Mouse (Mus musculus): ENCODE results near the gene Kif26b.

The Kif26b gene

DNA sequence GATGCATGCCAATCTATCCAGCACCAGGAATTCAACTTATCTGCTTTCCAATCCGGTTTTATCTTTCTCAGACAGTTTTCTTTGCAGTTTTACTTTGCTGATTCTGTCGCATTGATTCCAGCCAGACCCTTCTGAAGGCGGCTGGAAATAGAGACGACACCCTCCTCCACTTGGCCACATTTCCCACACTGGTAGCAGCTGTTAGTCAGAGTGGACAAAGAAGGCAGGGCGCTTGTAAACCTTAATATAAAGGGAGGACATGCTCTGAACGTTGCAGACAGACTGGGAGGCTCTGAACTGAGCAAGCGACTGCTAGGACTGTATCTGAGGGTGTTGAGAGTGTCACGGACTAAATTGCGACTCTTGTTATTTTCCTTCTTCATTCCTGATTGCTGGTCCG, 11.3 kb downstream of the Kif26b start:
- no peak for DNase-seq (ENCODE audit: low spot score)

DNA sequence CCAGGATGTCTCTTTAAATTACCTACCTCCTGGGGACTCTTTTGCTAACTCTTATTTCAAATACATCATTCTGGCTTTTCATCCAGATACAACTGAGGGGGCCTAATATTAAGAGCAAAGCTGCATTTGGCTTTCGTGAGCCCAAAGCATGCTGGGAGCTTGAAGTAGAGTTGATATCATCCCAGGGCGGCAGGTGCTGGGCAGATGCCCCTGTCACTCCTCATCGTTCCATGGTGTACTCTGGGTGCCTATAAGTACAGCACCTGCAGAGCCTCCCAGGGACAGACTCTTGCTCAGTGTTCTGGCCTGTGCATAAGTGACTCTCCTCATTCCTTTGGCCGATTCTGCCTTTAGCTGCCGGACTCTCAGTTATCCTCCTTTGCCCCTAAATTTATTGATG, 13.5 kb downstream of the Kif26b start:
- DNase-seq (ENCODE audit: low spot score): no peak

DNA sequence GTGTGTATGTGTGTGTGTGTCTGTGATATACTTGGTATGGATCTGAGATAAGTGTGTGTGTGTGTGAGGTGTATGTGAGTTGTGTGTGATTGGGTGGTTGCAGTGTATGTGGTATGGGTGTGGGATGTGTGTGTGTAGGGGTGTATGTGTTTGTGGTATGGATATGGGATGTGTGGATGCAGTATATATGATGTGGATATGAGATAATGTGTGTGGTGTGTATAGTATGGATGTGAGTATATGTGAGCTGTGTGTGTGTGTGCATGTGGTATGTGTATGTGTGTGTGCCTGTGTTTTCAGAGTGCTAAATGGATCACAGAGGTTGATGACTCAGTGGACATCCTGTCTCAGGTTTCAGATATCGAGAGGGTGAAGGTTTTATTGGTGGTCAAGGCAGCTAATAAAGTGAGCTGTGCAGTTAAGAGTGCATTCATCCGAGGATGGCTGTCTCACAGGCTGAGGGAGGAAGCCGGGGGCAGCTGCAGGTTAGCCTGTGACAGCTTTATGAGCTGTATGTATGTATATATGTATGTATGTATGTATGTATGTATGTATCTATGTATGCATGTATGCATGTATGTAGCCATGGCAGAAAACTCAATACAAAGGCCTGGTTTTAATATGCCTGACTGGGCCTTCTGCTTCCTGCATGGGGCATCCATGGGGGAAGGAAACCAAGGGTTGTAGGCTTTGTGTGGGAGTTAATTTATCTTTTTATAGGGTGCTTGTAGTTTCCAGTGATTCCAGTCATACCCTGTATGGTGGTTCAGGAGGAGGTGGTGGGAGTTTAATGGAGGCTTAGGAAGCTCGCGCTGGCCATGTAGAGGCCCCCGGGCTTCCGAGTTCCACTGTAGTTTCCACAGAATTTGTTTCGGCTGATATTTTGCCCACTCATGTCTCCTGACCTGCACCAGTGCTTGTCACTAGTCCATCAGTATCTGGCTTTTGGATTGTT, 14.3 kb downstream of the Kif26b start:
- DNase-seq (ENCODE audit: low spot score): no peak

DNA sequence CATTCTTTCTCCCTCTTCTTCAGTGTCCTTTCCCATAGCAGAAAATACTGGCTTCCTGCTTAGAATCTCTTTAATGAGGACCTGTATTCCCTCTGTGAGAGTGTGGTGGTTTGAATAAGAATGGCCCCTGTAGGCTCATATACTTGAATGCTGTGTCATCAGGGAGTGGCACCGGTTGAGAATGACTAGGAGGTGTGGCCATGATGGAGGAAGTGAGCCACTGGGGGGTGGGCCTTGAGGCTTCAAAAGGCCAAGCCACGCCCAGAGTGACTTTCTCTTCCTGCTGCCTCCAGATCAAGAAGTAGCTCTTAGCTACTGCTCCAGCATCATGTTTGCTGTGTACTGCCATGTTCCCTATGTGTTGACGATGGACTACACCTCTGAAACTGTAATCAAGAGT, 15.7 kb downstream of the Kif26b start:
- DNase-seq (ENCODE audit: low spot score): no peak

DNA sequence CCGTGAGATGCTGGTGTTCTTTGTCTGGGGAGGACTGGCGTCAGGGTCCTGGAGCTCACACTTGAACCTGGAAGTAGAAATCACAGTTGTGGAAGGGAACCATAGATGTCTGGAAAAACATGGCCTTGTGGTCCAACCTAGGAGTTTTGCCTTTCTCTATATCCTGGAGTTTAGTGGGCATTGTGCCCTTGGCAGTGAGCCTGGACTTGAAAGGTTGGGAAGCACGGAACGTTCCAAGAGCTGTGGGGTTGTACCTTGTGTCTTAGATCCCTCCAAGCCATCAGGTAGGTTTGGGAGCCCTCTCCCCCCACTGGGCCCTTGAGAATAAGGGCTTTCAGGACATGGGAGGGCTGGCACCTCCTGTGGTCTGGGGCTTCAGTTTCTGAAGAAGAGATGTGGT, 20.7 kb downstream of the Kif26b start:
- DNase-seq (ENCODE audit: low spot score): no peak

DNA sequence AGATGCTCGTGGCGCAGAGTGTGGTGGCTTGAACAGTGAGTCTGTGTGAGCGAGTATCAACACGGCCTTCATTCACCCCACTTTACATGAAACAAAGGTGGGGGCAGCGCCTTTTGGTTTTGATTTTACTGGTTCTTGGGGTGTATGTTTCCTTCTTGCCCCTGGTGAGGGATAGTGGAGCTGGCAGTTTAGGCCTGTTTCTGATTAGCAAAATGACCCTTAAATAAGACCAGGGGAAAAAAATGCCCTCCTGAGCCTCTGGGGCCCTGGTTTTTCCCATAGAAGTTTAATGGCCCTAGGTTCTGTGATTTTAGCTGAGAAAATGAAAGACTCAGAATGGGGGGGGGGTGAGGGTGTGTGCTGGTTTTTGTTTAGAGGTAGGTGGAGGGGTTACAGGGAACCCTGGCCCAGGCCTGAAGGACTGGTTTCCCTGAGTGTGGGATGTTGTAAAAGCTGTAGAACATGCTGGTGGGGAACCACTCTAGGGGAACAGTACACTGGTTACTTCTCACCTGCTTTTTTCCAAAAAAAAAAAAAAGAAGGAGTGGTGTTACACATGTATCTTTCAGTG, 21.6 kb downstream of the Kif26b start:
- DNase-seq (ENCODE audit: low spot score): no peak

DNA sequence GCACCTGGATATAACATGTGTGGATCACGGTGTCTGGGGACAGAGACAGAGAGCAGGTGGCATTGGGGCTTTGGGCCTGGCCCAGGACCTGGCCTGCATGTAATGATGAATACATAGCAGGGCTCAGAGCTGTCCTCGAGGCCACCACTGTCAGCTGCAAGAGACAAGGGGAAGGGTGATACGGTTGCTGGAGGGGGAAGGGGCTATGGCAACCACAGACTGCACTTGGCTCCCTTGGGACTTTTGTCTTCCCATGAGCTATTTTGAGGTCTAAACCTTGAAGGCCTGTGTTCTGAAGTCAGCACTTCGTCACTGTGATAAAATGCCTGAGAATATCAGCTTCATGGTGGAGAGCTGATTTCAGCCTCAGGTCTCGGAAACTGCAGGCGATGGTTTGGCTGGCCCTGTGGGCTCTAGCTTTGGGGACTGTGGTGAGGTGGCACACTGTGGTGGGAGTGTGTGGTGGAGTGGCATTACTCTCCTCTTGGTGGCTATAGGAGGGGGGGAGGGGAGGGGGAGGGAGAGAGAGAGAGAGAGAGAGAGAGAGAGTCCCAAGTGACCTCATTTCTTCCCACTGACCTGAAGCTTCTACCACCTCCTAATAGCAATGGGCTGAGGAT, 23.5 kb downstream of the Kif26b start:
- no peak for DNase-seq (ENCODE audit: low spot score)

DNA sequence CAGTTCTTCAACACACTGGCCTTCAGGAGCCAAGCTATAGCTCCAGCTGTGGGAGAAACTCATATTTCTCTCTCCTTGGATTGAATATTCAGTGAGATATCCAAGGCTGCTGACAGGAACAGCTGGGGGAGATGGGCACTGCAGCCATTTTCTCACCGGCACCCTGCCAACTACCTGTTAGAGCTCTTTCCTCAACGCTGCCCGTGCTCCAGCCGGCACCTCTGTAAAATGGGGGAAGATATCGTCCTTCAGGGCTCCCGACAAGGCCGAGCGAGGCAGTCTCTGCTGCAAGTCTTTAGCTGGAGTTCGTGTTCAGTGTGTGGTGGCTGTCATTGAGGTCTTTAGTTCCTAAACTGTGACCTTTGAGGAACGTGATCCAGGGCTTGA, 24.0 kb downstream of the Kif26b start:
- DNase-seq (ENCODE audit: low spot score): no peak

DNA sequence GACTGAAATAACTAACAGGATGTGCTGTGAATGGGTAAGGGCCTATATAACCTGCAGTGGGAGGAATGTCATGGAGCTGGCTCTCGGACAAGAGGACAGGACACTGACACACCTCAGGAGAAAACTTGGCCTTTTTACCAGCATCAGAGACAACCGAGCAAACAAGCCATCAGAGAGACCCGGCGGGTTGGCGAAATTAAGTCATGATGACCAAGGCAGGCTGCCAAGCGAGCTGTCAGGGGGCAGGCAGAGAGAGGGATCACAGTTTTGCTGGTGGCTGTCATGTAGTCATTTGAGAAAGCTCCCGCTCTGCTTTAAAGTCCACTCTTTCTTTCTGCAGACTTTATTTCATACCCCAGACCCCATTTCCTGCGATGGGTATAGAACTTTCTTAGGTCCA, 27.3 kb downstream of the Kif26b start:
- no peak for DNase-seq (ENCODE audit: low spot score)

DNA sequence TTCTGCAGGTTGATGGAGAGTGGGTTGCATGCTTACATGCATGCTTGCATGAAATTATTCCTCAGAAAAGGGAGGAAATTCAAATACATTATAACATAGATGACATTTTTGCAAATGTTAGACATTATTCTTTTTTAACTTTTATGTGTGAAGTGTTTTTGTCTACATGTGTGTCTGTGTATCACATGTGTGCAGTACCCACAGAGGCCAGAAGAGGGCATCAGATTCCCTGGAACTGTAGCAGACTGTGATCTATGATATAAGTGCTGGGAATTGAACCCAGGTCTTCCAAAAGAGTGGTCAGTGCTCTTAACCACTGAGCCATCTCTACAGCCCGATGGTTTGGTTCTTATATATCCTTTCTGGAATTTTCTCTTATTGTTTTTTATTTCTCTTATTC, 31.1 kb downstream of the Kif26b start:
- DNase-seq (ENCODE audit: low spot score): no peak

DNA sequence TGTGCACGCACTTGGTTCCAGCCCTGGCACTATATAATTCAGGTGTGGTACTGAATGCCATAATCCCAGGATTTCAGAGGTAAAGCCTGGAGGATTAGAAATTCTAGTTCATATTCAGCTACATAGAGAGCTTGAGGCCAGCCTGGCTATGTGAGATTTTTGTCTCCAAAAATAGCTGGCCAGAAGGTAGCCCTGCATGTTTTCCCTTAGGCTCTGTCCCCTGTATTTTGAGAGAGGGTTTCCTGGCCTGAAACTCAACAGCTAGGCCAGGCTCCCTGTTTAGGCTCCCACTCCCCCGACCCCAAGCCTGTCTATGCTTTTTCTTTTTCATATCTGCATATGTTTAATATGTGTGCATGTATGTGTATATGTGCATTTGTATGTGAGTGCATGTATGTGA, 34.9 kb downstream of the Kif26b start:
- no peak for DNase-seq (ENCODE audit: low spot score)

DNA sequence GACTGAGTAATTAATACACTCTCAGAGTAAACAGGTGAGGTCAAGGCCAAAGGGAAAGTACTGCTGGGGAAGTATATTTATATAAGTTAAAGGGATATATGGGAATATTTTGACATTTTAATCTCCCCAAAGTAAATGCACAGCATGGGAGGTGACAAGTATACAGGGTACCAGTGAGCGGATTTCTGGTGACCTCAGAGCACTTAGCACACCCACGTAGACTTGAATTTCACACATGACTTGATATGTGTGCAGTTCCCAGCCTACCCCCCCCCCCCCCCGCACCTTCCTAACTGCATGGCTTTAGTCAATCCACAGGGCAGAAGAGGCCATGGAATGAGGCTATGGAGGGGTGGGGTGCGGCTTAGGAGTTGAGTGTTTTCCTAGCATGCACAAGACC, 35.9 kb downstream of the Kif26b start:
- DNase-seq (ENCODE audit: low spot score): no peak

DNA sequence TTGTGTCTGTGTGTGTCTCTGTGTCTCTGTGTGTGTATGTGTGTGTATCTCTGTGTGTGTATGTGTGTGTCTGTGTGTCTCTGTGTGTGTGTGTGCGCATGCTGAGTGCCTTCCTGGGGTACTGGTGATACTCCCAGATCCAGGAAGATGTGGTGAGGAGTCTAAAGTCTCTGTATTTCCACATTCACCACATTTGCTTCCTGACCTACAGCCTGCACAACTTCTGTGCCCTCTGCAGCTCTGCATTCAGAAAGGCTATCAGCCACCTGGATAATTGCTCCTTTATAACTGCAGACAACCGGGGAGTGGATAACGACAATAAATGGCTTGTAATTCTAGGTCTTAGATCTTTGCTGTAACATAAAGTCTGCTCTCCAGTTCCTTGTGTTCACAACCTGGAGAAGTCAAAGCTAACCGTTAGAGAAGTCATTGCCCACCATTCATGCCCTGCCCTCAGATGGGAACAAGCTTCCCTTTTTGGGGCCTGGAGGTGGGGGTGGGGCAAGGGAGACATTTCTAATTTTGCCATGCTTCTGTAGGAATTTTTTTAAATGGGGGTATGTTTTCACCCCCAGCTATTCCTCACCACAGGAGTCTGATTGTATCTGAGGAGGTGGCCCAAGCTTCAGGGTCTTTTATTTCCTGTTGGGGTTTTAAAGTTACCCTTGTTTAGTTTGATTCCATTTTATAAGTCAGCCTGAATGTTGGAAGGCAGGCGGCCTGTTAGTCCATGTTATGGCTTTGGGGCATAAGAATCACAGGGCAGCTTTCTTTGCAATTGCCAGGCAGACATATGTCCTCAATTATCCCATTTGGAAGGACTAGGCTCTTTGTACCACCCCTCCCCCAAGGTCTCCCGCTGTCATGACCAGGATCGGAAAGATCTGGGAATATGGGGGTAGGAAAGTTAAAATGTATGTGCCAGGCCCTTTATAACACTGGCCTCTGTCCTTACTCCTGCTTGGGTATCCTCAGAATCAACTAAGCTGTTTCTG, 39.9 kb downstream of the Kif26b start:
- no peak for DNase-seq (ENCODE audit: low spot score)

DNA sequence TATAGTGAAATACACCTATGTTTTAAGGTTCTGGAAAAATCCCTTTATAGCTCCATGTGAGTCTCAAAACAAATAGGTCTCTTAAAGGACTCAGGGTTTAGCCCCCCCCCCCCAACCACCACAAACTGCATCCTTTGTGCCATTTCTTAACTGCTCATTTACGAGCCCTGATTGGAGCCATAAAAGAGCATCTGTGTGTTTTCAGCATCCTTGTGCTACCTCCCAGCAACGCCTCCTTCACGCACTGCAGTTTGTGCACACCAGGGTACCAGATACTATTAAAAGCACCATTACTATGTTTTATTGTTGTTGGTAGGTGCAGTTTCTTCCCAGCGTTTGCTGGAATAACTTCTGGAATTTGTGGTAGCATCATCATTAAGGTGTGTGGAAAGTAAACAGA, 42.1 kb downstream of the Kif26b start:
- DNase-seq (ENCODE audit: low spot score): no peak

DNA sequence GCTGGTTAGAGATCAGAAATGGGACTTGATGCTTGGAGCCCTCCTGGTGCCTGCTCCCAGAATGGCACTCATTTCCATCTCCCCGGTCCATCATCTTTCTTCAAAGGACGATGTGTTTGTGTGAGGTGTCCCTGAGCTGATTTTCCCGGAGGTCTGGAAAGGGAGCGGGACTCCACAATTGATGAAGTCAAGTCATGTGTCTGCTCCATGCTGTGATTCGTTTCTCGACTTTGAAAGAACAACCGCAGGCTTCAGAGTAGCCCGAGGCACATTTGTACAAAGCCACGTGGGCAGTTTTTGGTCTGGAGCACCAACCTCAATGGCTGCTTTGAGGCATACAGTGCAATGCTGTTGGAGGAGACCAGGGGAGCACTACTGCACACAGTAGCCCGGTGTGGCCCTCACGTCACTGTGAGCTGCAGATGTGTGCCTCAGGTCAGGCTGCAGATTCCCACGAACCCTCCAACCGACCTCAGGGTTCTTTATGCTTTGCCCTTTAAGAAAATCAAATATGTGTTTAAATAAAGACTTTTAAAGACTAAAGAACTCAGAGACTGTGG, 43.0 kb downstream of the Kif26b start:
- no peak for DNase-seq (ENCODE audit: low spot score)

DNA sequence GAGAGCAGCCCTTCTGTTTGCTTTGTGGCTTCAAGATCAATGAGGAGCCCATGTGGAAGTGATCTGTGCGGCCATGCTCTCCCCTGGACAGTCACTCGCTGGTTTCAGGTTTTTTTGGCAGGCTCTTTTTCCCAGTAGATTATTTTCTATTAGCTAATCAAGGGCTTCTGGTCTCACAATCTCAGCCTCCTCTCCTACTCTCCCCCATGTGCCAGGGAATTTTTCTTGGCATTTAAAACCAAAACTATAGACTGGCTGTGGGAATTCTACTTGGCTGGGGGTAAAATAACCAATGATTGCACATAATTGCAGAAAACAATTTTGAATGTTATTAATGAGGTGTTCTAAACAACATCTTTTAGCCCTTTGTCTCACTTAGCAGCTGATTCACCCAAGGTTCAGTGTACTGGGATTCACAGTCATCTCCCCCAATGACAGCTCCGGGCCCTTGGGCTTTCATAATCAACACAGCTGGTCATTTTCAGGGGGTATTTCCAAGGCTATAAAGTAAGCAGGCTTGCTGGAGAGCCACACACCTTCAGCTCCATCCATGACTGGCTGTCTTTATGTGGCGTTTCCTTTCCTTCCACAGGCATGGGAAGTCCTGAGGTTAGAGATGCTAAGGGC, 44.6 kb downstream of the Kif26b start:
- no peak for DNase-seq (ENCODE audit: low spot score)

DNA sequence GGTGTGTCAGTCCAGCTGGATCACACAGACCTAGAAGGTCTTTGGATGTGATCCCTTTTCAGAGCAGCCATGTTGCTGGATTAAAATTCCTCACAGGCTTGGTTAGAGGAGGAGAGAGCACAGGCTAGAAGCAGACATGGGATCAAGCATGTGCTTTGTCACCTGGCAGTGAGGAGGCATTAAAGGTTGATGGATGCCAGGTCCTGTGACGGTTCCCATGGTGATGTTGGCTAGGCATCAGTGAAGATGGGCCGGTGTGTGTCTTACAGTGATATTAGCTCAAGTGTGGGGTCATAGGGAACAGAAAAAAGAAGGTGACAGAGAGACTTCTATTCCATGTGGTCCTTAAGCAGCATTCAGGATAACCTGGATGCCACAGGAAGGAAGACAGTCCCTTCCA, 46.8 kb downstream of the Kif26b start:
- no peak for DNase-seq (ENCODE audit: low spot score)

DNA sequence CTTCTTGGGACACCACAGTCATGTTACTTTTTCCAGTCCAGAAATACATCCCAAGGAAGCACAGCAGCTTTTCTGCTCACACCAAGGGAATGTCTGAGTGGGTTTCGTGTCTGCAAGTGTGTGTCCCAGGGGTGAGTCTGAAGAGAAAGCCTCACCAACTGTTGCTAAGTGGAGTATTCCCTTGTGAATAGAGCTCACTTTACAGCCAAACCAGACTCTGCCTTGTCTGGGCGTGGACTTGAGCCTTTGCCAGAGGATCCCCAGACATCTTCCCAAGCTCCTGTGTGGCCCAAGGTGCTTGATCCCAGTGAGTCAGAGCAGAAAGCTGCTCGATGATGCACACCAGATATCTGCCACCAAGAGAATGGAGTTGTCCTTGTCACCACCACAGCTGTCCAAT, 48.0 kb downstream of the Kif26b start:
- DNase-seq (ENCODE audit: low spot score): no peak

DNA sequence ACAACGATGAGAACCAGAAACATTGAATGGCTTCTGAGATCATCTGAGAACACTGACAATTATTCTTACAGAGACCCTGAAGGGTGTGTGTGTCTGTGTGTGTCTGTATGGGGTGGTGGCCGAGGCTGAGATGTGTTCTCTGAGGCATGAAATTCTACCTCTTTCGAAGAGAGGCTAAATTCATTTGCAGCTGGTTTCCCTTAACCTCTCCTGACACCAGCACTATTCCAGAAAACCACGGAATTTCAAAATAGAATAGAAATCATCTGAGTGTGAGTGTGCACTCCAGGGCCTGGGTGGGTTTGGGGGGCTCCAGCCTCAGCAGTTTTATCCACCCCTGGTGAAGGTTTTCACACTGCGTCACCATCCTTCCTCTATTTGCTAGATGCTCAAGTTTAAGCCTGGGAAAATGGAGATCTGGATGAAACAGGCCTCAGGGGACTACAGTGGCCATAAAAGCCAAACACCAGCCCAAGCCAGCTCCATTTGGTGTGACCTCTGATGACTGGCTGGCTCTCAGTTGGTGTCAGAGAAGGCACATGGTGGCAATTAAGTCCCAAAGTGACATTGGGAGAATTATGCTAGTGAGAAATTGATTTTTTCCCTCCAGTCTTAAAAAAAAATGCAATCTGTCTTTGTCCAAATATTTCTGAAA, 56.6 kb downstream of the Kif26b start:
- DNase-seq (ENCODE audit: low spot score): no peak

DNA sequence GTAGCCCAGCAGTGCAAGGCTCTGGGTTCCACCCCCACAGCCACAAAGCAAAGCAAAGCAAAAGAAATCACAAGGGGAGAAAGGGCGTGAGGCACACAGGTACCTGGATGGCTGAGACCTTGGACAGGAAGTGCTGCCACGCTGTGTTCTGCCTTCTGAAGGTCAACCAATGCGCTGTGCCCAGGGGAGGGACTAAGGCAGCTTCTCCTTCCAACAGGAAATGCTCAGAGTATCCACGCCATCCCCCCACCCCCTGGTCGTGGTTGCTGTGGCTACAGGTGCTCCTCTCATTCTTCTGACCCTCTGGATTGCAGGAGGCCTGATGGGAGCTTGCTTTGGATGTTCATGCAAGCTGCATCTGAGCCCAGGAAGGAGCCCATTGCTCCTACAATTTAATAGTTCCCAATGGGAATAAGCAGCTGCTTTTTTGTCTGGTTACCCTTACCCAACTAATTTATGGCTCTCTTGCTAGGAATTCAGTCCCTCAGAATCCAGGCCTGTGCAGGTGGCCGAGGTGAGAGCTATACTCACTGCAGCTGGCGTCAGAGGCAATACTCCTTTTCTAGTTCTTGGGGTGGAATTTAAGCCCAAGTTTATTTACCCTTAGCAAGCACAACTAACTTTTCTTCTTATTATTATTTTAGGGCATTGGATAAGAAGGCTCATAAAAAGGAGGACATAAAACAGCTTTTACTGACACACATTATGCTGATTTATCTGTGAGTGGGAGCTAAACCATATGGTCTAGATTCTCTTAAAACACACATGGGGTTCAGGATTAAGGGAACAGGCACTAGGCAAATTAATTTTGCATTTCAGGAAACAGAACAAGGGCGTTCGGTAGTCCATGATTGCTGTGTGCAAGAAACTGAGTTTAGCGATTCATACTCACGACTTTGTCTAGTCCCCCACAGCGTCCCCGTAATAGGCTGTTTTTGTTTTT, 61.6 kb downstream of the Kif26b start:
- peak; percentile 28 for DNase-seq (ENCODE audit: low spot score)

Data from urinary bladder, postnatal 14 days (tissue).